Mouse (Mus musculus) gastrocnemius, postnatal 10 days (tissue): Measurements from ENCODE around the gene 1190005I06Rik. TPM values are rescaled to one million over a fixed set of nuclear protein-coding genes. Genes with fewer than 3 reads are reported as not detected.

Experiments used
- DNase-seq: peaks from one replicate; pipeline ENCODE4 v3.0.0; 2021; ENCODE audit warnings: mixed read lengths
- total RNA-seq, 2 experiments: library from RNA; stranded (reverse); gene quantifications; 2 replicates each; pipeline ENCODE4 v1.2.3; 2021

The 1190005I06Rik gene
- total RNA-seq, 2 experiments from 2014 or later = 0.65 to 1.3 TPM

DNA sequence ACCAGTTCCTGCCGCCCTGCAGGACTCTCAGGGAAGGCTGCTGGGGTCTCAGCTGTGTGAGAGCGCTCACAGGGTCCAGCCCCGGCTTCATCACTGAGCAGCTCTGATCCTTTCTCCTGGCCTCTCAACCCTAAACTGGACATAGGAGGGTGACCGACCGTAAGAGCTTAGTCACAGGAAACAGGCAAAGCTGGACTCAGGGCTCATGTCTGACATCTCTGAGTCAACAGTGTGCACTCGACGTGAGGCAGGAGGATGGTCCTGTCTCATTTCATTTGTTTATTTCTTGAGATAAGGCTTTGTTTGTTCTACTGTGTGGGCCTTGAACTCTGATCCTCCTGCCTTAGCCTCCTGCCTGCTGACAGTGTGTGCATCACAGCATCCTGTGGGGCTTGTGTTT, 27.0 kb downstream of the 1190005I06Rik start:
- no peak for DNase-seq

DNA sequence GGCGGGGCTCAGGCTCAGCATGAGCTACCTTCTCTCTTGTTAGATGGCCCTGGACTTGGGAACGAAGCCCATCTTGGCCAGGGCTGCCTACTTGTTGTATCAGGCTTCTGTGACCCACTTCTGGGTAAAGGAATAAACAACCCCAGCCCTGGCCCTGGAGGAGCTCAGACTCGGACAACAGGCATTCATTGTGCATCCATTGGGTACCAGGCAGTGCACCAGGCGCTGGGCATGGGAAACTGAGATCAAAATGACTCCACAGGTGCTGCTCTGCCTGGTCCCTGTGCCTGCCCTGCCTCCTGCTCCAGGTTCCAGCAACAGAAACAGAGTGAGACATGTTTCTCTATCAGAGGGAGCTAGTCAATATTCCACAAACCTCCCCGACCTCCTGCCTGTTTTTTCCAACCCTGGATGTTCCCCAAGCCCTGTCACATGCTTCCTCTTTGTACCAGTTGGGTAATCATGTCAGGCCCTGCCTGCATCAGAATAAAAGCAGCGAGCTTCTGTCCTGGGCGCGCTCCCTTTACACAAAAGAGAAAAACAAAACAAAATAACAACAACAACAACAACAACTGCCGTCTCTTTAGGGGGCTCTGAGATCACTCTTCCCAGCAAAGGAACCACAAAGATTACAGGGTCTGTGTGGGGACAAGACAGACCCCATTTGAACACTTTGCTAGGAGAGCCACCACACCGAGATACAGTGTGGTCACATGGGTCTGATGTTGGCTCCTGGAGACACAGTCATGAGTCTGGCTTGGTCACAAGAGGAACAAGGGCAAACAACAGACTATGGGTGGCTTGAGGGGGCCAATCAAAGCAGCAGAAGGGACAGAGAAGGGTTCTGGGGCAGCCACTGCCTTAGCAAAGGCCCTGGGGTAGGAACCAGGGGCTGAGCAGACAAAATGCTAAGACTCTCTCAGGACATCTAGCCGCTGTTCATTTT, 27.9 kb downstream of the 1190005I06Rik start:
- DNase-seq = no peak

DNA sequence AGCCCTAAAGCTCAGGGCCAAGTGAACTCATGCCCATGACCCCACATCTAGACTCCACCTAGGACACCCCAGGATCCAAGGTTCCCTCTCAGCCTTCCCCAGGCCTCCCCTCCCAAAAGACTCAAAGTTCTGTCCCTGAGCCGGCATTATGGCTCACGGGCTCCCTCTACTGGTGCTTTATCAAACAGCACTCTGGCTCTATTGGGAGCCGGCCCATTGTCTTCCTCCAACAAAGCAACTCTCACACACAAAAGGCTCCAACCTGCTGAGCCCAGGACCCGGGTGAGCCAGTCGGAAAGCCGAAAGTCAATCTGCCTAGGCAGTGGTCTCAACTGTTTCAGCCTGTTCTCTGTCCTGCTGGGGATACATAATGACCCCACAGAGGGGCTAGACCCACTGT, 29.3 kb downstream of the 1190005I06Rik start:
- DNase-seq = peak; percentile 73

DNA sequence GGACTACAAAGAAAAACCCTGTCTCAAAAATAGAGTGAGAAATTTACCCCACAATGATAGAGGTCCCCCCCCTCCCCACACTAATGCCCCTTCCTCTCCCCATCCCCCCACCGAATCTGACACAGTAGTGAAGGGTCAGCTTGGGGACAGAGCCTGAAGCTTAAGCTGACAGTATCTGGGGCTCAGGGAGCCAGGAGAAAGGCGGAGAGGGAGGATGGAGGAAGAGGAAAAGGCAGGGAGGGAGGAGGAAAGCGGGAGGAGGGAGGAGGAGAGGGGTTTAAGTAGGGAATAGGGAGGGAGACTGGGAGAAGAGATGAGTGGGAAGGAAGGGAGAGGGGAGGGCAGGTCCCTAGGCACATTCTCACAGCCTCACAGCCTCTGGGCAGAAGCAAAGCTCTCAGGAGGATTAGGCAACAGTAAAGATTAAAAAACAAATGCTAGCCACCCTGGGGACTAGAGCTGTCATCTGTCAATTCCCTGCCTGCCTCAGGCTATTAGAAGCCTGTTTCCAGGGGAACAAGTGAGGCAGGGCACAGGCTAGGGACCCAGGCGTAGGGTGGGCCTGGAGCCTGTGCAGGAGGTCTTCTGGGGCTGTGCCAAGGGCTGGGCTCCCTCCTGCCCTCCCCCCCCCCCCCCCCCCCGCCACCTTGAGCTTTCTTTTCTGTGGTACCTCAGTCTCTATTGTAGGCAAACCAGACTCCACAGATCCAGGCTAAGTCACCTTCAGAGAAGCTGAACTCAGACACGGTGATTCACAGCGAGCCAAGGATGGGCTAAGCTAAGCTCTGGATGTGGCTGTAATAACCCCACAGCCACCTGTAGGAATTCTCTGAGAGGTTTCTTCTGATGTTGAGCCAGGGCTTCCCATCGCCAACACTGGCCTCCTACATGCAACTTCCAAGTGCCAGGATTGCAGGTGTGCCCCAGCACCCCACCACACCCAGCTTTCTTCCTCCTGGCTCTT, 30.5 kb downstream of the 1190005I06Rik start:
- DNase-seq = no peak

DNA sequence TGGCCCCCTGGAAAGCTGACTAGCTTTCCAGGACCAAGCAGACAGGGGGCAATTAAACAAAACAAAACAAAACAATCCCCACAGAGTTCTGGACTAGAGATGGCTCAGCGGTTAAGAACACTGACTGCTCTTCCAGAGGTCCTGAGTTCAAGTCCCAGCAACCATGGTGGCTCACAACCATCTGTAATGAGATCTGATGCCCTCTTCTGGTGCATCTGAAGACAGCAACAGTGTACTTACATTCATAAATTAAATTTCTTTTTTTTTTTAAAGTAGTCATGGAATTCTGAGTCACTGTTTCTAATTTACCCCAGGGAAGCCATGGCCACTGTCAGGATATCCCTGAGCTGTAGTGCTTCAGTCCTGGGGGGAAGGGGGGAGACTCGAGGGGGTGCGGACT, 32.9 kb downstream of the 1190005I06Rik start:
- no peak for DNase-seq

DNA sequence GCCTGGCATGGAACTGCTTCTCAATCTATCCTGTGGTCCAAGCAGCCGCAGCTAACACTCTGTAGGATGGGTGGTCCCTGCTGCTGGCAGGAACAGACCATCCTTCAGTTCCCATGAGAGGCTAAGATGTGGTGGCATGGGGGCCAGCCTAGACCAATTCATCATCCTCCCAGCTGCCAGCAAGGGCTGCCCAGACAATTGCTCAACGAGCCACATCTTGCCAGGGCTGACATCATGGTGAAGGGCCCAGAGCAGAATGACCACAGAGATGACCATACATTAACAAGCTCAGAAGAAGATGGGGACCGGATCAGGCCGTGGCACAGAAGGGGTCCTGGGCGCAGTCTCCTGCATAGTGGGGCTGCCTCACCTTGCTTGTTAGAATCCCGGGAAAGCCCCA, 36.6 kb downstream of the 1190005I06Rik start:
- no peak for DNase-seq

DNA sequence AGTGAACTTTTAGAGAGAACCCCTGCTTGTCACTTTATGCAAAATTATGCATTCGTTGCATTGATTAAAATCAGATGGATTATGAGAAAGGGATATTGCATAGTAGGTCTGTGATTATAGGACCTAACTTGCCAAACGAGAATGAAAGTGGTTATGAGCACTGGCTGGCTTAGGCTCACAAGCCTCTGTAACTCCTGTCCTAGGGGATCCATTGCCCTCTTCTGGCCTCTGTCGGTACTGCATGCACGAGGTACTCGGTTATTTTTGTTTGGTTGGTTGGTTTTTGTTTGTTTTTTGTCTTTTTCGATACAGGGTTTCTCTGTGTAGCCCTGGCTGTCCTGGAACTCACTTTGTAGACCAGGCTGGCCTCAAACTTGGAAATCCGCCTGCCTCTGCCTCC, 39.5 kb downstream of the 1190005I06Rik start:
- peak; percentile 85 for DNase-seq

DNA sequence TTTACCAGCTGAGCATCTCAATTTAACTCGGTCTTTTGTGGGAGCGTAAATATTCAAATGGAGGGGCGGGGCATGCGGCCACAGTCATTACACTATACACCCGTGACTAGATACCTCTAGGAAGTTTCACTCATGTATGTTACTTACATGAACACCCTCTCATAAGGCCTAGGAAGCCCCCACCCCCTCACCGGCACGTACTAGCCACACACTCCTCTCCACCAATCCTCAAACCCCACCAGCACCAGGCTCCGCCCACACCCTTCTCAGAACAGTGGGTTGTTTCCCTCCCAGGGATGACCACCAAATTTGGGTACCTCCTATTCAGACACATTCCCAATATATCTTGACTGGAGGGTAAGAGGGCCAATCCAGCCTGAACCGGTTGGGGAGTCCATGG, 40.0 kb downstream of the 1190005I06Rik start:
- DNase-seq = no peak

DNA sequence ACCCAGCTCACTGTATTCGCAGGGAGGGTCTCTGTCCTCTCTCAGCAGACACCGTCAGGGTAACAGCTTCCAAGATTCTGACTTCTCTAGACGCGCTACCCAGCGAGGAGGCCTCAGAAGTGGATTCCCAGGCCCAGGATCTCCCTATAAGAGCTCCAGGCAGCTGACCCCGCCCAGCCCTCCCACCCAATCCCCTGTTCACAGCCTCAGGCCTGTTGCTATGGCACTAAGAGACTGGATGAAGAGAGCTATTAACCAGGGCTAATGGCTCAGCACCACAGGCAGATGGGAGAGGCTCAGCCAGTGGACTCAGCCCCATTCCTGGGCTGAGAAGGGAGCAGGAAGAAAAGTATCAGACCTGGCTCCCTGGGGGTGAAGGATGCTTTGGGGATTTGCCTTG, 44.8 kb downstream of the 1190005I06Rik start:
- no peak for DNase-seq

DNA sequence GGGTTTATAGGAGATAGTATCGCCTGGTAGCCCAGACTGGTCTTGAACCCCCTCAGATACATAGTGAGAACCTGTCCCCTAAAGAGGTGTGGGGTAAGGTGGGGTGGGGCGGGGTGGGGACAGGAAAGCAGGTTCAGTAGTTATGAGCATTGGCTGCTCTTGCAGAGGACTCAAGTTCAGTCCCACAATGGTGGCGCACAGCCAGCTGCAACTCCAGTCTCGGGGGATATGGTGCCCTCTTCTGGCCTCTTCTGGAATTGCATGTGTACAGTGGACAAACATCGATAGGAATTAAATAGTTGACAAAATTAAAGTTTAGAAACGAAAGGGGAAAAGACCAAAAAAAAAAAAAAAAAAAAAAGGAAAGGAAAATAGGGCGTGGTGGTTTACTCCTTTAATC, 47.9 kb downstream of the 1190005I06Rik start:
- peak; percentile 91 for DNase-seq

DNA sequence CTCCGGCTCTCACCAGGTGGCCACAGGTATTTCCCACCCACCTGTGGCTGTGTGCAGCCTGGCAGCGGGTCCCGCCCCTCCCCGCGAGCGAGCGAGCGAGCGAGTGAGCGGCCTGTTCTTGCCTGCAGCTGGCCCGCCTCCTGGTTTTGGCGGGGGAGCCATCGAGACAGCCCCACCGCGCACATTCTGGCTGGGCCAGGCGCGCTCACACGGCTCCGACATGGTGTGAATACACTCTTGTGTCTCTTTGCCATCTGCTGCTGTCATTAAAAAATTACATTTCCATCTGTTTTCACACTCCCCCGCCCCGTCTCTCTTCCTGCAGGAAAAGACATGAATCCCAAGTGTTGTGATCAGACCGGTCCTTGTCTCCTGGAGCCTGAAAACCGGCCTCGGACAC, 48.9 kb downstream of the 1190005I06Rik start:
- DNase-seq = peak; percentile 57

DNA sequence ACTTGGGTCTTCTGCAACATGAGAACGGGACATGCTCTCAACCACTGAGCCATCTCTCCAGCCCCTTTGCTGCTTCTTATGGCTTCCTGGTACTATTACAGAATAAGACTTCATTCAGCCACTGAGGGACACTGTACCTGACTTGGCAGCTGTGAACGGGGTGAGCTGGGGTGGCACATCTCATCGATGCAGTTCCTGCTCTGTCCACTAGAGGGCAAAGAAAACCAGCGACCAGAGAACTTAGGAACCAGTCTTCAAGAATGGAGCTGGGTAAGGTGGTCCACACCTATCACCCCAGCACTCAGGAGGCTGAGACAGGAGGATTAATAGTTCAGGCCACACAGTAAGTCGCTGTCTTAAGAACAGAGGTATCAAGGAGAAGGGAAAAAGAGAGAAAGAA, 51.5 kb downstream of the 1190005I06Rik start:
- DNase-seq = peak; percentile 66

DNA sequence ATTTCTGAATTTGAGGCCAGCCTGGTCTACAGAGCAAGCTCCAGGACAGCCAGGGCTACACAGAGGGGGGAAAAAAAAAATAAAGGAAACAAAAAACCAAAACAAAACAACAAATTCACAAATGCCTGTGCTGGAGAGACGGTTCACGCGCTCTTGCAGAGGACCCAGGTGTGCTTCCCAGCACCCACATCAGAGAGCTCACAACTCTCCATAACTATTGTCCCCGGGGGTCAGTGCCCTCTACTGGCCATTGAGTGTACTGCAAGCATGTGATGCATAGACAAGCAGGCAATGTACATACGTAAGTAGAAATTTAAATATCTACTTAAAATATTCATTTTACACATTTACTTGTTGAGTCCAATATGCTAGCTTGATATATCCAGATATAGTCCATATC, 52.9 kb downstream of the 1190005I06Rik start:
- DNase-seq = no peak

DNA sequence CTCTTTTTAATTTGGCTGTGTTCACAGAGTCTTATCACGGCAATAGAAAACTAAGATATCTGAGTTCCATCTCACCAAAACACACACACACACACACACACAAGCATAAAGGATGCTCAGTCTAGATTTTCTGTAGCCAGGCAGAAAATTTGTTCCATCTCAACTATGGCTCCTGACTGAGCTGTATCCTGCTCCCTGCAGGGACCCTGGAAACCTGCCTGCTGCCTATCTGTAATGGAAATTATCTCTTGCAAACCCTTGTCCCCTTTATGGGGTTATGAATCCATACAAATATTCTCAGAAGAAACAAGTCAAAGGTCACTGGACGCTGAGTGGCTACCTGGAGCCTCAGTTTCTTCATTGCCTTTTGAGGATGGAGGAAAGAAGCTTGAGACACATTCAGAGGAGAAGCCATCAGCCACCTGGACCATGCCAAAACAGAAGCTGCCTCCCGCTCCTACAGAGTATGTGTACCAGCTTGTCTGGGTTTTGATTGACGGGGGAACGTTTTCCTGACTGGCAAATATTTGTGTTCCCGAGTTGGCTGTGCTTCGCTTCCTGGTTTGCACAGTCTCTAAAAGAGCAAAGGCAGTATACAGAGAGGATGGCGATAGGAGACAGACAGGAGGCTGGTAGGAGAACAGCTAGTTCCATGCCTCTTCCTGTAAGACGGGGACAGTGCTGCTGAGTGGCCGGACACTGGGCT, 55.7 kb downstream of the 1190005I06Rik start:
- DNase-seq = no peak

DNA sequence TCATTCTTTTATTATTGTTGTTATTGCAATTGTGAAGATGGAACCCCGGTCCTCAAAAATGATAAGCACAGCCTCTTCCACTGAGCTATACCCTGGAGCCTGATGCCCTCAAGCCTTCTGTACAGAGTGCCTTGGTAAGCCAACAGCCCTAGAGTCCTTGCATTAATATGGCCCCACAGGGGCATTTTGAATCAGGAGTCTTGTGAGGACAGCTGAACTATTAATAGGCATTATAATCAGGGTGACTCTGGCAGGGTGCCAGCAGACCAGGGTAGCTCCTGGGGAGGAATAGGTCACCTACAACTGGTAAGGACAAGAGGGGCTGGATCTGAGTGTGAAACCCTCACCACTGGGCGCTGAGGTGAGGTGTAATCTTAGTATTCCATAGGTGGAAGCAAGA, 57.5 kb downstream of the 1190005I06Rik start:
- DNase-seq = peak; percentile 63

DNA sequence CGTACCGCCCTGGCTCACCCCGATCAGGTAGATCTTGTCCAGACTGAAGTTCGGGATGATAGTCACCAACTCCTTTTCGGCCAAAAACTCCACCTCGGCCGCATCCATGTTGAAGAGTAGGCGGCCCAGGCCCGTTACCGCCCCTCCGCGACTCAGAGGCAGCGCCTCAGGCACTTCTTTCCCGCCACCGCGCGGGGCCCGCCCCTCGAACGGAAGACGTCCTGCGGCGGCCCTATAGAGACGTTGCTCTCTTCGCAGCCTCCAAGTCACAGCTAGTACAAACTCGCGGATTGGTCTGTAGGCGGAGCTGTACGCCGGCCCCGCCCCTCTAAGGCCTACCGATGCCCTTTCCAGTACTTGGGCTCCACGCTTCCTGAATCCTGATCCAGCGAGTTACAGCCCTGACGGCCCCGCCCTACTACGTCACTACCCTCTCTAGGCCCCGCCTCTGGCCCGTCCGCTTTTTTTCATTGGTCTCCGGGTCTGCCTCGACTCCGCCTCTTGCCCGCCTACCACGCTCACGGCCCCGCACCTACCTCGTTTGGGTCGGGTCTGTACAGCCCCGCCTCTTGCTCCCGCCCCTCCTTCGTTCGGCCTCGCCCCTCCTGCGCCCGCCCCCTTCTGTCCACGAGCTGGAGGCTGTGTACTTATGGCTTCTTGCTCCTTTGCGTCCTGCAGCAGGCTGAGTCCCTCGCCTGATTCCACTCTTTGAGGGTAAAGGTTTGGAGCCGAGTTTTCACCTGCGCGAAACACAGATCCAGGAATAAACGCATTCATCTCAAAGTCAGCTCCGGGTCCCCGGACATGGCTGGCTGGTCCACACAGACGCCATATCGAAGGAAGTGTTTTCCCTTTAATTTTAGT, 58.3 kb downstream of the 1190005I06Rik start, which contains the start of gene Gins2:
Gins2 (minus strand) TSS at position 397 of the 864 bp plus-strand sequence.
- peak; percentile 97 for DNase-seq

DNA sequence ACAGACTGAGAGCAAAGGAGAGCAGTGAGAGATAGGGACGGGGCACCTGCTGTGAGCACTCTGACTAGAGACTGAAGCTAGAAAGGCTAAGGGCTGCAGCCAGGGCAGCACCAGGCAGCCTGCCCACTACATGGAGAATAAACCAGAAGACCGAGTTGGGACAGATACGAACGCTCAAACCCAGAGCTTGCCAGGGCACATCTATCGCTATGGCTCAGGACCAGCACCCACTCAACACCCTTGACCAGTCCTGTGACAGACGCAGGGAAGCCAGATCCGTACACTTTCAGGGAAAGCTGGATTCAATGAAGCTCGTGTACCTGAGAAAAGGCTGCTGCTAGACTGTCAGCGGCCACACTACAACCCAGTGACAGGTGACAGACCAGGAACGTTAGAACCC, 61.9 kb downstream of the 1190005I06Rik start:
- DNase-seq = no peak

DNA sequence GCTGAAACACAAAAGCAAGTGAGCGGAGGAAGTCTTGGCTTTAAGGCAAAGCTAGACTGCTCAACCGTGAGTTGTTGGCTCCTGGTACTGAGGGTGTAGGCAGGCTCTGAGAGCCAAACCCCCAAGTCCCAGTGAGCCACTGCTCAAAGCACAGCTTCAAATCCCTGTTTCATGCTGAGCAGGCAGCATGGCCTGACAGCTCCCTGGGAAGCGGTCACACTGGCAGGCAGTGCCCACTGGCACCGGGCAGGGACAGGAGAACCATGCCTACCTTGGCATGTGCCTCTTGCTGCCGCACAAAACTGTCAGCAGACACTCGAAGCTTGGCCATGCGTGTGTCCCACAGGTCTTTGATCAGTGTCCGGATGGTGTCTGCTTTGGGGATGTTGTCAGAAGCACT, 65.6 kb downstream of the 1190005I06Rik start:
- peak; percentile 8 for DNase-seq

DNA sequence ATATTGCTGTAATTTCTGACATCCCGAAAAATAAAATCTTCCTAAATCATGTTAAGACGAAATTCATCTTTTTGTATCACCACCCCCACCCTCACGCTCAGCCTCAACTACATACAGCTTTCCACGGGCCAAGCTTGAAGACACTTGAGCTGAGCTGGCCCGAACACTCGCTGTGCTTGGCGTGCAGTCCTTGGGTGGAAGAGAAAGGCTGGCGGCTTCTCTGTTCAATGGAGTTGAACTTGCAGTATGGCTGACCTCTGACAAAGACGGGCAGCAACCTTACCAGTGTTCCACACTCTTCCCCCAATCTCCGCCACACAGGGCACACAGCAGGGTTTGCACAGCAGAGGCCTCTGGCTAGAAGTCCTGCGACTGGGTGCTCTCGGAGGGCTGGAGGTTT, 66.1 kb downstream of the 1190005I06Rik start:
- peak; percentile 10 for DNase-seq

DNA sequence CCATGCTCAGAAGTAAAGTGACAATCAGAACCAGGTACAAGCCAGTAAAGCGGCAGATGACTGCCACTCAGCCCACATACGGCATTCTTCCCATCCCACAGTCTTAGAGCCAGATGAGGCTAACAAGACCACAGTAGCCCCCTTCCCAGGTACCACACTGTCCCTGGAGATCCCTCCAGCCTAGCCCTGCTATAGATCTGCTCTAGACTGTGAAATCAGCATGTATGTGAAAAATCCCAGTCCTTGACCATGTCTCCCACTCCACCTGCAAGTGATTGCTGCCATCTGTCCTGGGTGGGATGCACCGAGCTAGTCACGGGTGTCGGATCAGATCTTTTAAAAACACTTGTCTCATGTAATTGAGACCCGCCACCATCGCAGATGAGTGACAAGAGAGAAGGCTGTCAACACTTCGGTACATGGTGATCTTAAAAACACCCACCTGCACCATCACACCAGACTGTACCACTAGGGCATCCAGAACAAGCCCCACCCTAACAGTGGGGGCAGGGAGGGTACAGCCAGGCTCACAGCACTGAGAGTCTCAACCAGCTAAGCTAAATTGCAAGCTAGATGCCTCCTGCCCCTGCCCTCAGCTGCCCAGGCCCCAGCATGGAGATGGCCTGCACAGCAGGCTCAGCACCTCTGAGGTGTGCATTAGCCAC, 67.0 kb downstream of the 1190005I06Rik start:
- no peak for DNase-seq

DNA sequence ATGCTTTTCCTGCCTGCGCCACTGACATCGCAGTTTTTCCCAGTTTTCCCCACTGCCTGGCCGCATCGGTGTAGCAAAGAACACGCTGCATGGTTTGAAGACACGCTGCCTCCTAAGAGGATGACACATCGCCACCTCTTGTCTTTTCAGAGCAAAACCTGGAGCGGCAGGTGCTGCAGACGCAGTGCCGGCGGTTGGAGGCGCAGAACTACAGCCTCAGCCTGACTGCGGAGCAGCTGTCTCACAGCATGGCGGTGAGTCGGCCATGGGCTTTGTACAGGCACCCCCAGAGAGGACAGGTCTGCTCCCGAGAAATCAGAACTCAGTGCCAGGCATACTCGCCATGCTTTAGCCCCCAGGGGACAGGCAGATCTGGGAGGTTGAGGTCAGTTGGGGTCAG, 69.6 kb downstream of the 1190005I06Rik start:
- no peak for DNase-seq
